Mouse (Mus musculus) urinary bladder, adult 18-20 months (tissue): ENCODE data around the gene Plscr3.

Experiments used
- DNase-seq, 2 experiments: peaks; one replicate each; pipeline ENCODE4 v3.0.0; 2022; ENCODE audit warnings: low spot score in 2 of 2, mixed read lengths in 2 of 2

The Plscr3 gene

GRCm38 (mm10) chr11:69891482-69891881 lies 45.3 kb downstream of the Plscr3 start:
- DNase-seq: no peak

GRCm38 (mm10) chr11:69894671-69895070 lies 48.5 kb downstream of the Plscr3 start:
- DNase-seq: no peak

- DNase-seq: no peak
These were observed 49.1 kb downstream of the Plscr3 start, which contains the start of gene Acap1 for GRCm38 (mm10) chr11:69895291-69895690. Gene Acap1 (minus strand): TSS chr11:69895539.

GRCm38 (mm10) chr11:69899870-69900269 lies 53.7 kb downstream of the Plscr3 start:
- DNase-seq: no peak

GRCm38 (mm10) chr11:69900471-69901405 lies 54.6 kb downstream of the Plscr3 start, which contains the start of the genes 2810408A11Rik and Neurl4:
Gene 2810408A11Rik (minus strand): TSS chr11:69900987.
Gene Neurl4 (plus strand): TSS chr11:69901072.
- DNase-seq: peak; percentile 79 to 89

GRCm38 (mm10) chr11:69901406-69901846 lies 55.2 kb downstream of the Plscr3 start:
- DNase-seq: peak; percentile 83 to 94
